Mouse (Mus musculus): ENCODE data around the gene Zfp764. TPM values are rescaled to one million over a fixed set of nuclear protein-coding genes. Genes with fewer than 3 reads are reported as not detected.
"Not testable (repeated sequence)": the region's sequence is repeated elsewhere in the genome, so short reads cannot be mapped to it uniquely, and the experiment has no call there.

Zfp764 gene
- total RNA-seq (2014; fragmentation: Nextera tagmentation) (8.9 and 10.8 TPM in 2 replicates), total RNA-seq (2017) (12.5 and 15.1 TPM in 2 replicates)

- ATAC-seq (replicated peaks; ENCODE audit: poor library complexity, severe bottlenecking), result peak; percentile 89
Observed at GRCm38 (mm10) chr7:127406002-127406987, at the start of gene Zfp764. TSS of gene Zfp764 (minus strand) at chr7:127406822.

DNA sequence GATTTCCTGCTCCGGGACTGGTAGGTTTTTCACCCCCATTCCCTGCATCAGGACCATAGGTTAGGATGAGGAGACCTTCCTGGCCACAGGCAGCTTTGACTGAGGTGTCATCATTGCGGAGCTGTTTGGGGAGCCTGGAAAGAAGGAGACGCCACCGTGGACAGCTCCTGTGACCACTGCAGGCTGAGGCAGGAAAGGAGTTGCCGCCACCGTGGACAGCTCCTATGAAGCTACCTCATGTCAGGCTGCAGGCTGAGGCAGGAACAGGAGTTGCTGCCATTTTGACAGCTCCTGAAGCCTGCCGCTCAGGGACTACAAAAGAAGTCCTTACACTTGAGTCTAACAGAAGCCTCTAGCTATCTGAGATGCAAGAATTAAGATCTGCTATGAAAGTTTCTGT lies 48.3 kb upstream of the Zfp764 start:
- no peak for ATAC-seq (replicated peaks; ENCODE audit: poor library complexity, severe bottlenecking)

GRCm38 (mm10) chr7:127453056-127453455 lies 46.4 kb upstream of the Zfp764 start:
- no peak for ATAC-seq (replicated peaks; ENCODE audit: poor library complexity, severe bottlenecking)

- ATAC-seq (replicated peaks; ENCODE audit: poor library complexity, severe bottlenecking), result no peak
Observed at GRCm38 (mm10) chr7:127449966-127450365, 43.3 kb upstream of the Zfp764 start.

GRCm38 (mm10) chr7:127448521-127449300 lies 42.1 kb upstream of the Zfp764 start, which contains the start of gene Zfp689:
TSS of gene Zfp689 (minus strand) at chr7:127449158.
- ATAC-seq (replicated peaks; ENCODE audit: poor library complexity, severe bottlenecking), result peak; percentile 95

DNA sequence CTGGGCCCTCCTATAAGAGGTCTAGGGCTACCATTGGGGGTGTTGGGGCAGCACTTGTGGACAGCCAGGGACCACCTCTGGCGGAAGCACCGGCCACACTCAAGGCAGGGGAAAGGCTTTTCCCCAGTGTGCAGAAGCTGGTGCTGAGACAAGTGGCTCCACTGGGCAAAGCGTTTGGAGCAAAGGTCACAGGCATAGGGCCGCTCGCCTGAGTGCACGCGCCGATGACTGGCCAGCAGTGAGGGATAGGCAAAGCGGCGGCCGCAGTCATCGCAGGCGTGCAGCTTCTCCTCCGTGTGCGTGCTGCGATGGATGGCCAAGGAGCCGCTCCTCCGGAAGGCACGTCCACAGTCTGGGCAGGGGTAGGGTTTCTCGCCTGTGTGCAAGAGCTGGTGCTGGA lies 37.4 kb upstream of the Zfp764 start:
- ATAC-seq (replicated peaks; ENCODE audit: poor library complexity, severe bottlenecking), result no peak

- 0 out of 2 replicates have a peak, but pooled peaks have one; percentile 27 for ATAC-seq (replicated peaks; ENCODE audit: poor library complexity, severe bottlenecking)
Observed at GRCm38 (mm10) chr7:127437724-127438123, 31.1 kb upstream of the Zfp764 start.

- no peak for ATAC-seq (replicated peaks; ENCODE audit: poor library complexity, severe bottlenecking)
Observed at GRCm38 (mm10) chr7:127435206-127435605, 28.6 kb upstream of the Zfp764 start.

DNA sequence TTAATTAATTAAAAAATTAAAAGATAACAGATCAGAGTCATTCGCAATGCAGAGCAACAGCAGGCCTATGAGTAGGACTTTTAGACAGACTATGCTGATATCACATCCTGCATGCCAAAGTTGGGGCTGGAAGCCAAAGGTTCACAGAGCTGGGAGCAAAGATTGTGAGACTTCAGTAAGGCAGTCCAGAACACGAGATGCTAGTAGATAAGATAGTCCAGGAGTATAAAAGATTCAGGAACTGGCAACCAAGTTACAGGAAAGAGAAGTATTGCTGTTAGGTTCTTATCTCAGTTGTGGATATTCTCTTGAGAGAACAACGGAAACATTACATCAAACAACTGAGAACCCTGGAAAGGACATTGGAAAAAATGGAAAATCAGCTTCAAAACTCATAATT lies 19.7 kb upstream of the Zfp764 start:
- no peak for ATAC-seq (replicated peaks; ENCODE audit: poor library complexity, severe bottlenecking)

GRCm38 (mm10) chr7:127425911-127426310 lies 19.3 kb upstream of the Zfp764 start:
- ATAC-seq (replicated peaks; ENCODE audit: poor library complexity, severe bottlenecking), result no peak

DNA sequence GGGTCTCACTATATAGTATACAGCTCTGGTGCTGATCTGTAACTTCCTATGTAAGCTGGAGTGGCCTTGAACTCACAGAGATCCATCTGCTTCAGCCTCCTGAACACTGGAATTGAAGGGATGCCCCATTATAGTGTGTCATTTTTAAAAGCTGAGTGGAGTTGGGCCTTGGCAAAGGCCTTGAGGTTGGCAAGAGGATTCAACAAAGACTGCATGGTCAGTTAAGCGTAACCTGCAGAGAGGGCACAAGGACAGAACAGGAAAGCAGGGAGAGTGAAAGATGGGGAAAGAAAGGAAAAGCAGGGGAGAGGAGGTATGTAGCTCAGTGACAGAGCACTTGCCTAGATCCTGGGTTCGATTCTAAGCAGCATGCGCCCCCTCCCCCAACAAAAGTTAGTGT lies 18.7 kb upstream of the Zfp764 start:
- no peak for ATAC-seq (replicated peaks; ENCODE audit: poor library complexity, severe bottlenecking)

DNA sequence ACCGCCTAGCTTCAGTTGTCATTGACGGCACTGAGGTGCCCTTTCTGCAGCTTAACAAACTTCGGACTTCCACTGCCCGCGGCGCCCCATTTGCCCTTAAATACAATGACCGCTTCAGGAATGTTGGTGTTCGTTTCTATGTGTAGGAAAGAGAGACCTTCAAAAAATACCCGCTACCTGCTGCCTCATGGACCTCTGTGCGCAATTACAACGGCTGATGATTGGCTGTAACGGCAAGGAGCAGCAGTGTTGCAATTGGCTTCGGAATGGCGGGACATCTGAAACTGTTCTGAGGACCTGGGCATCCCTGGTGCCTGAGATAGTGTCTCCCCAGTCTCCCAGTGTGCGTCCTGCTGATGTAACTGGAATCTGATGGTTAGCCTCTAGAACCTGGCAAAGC lies 15.6 kb upstream of the Zfp764 start:
- peak; percentile 56 for ATAC-seq (replicated peaks; ENCODE audit: poor library complexity, severe bottlenecking)

- ATAC-seq (replicated peaks; ENCODE audit: poor library complexity, severe bottlenecking), result peak; percentile 97
Observed at GRCm38 (mm10) chr7:127421388-127422191, 15.0 kb upstream of the Zfp764 start, which contains the start of gene Zfp688. TSS of gene Zfp688 (minus strand) at chr7:127422068.

DNA sequence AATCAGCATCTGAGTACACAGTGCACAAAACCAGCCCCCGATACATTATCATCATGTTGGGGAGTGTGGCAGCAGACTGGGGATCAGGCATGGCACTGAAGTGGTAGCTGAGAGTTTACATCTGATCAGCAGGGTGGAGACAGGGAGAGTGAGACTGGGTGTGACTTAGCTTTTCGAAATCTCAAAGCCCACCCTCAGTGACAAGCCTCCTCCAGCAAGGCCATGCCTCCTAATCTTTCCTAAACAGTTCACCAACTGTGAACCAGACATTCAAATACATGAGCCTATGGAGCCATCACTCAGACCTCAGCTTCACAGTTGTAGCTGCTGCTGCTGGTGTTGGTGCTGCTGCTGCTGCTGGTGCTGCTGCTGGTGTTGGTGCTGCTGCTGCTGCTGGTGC lies 4.8 kb upstream of the Zfp764 start:
- no peak for ATAC-seq (replicated peaks; ENCODE audit: poor library complexity, severe bottlenecking)

- not testable (repeated sequence) for ATAC-seq (replicated peaks; ENCODE audit: poor library complexity, severe bottlenecking)
Observed at GRCm38 (mm10) chr7:127404101-127404500, 2.5 kb downstream of the Zfp764 start.

DNA sequence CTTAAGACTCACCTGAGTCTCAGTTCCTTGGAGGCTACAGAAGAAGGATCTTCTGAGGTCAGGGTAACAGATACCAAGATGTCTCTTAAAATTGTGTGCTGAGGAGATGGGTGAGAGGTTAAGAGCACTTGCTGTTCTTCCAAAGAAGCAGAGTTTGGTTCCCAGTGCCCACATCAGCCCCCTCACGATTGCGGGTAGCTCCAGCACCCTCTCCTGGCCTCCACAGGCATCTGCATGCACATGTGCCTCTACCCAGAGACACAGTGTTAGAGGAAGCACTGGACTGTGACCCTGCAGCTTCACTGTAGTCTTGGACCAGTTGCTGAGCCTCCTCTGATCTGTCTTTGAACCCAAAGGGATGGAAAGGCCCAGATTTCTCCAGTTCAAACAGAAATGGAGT lies 3.6 kb downstream of the Zfp764 start:
- no peak; the same call in 1 of the 2 replicates for ATAC-seq (replicated peaks; ENCODE audit: poor library complexity, severe bottlenecking)

- ATAC-seq (replicated peaks; ENCODE audit: poor library complexity, severe bottlenecking), result no peak
Observed at GRCm38 (mm10) chr7:127400355-127400754, 6.3 kb downstream of the Zfp764 start.

DNA sequence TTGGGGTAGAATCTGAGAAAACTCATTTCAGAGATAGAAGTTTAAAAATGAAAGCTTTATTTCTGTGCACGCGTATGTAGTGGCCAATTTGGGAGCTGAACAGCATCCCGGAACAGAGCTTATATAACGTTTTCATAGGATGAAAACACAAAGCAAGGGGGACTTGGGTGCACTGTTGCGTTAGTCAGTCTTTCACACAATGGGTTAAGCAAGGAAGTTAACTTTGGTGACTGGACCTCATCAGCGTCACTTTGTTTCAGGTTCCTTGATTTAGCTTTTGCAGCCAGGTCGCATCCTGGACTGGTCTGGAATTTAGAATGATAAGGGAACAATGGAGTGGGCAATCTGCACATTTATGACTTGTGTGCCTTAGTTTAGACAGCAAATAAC lies 12.7 kb downstream of the Zfp764 start:
- ATAC-seq (replicated peaks; ENCODE audit: poor library complexity, severe bottlenecking), result peak; percentile 33; the same call in 1 of the 2 replicates

DNA sequence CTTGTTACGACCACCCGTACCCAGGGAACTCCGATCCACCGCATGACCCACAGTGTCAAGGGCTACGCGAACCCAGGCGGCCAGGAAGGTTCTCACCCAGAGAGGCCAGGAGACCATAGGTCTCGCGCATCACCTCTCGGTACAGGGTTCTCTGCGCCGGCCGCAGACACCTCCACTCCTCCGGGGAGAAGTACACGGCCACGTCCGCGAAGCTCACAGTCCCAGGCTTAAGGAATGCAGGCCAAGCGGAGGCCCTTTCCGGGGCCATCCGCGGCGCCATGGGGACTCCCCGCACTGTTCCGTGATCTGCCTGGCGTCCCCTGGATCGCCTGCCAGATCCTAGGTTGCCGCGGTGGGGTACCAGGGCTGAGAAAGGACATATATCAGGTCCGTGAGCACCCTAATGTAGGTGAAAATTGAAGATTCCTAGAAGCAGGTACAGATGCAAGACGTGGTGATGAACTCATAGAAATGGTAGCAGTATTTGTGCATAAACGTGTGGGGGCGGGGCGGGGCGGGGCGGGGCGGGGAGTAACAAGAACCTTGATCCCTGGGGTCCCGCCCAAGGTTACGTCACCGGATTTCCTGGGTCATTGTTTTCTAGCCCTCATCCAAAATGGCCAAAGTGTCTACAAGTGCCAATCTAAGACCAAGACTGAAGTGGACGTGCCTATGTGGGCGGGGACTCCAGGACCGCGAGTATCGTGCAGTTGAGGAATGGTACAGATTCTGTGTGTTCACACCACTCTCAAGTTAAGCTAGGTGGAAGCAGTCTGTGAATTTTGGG lies 13.3 kb downstream of the Zfp764 start, which contains the start of gene E430018J23Rik:
Gene E430018J23Rik (minus strand): TSS at position 473 of the 787 bp plus-strand sequence.
- ATAC-seq (replicated peaks; ENCODE audit: poor library complexity, severe bottlenecking), result peak; percentile 96

Data from granulocyte monocyte progenitor cell, adult 5-6 weeks (primary cell).